Mouse (Mus musculus) left cerebral cortex, adult 2 months (tissue): Measurements from ENCODE around the gene Il9. TPM values are rescaled to one million over a fixed set of nuclear protein-coding genes. Genes with fewer than 3 reads are reported as not detected.

ENCODE experiments used
- DNase-seq, 2 experiments: peaks; one replicate each; pipeline ENCODE4 v3.0.0; 2021 to 2022; ENCODE audit warnings: low spot score in 2 of 2, mixed read lengths in 1 of 2; ENCODE audit errors: extremely low spot score in 1 of 2
- H3K27ac ChIP-seq: fragments of 200-600 bp; 2 replicates; pipeline ENCODE4 v1.8.1; 2022
- H3K4me3 ChIP-seq: fragments of 200-600 bp; 2 replicates; pipeline ENCODE4 v1.8.1; 2022
- CTCF ChIP-seq: fragments of 200-600 bp; IDR thresholded peaks from 2 replicates; pipeline ENCODE4 v1.8.1; 2022; ENCODE audit warnings: antibody characterized with exemption, mild to moderate bottlenecking, moderate library complexity
- intact Hi-C: fragments of 180-260 bp; cut with DNase I; formaldehyde crosslinking; loops from one replicate; pipeline ENCODE4 v1.15.1; 2025
- total RNA-seq, 2 experiments: library from RNA; stranded (reverse); gene quantifications; 2 replicates each; pipeline ENCODE4 v1.2.3; 2021

Gene Il9
- total RNA-seq, 2 experiments from 2014 or later: not detected

- no peak for DNase-seq
- H3K27ac ChIP-seq: no peak overlapping the region
- no peak for TF ChIP-seq CTCF
- H3K4me3 ChIP-seq: no peak overlapping the region
- intact Hi-C loops: no loop called here
Observed at GRCm38 (mm10) chr13:56501866-56502420, 19.9 kb upstream of the Il9 start.

GRCm38 (mm10) chr13:56500636-56501035 lies 18.6 kb upstream of the Il9 start:
- no peak for DNase-seq
- Histone ChIP-seq H3K27ac (no peak overlapping the region), H3K4me3 (no peak overlapping the region)
- intact Hi-C loops: no loop called here
- no peak for TF ChIP-seq CTCF

GRCm38 (mm10) chr13:56500132-56500531 lies 18.1 kb upstream of the Il9 start:
- intact Hi-C loops: no loop called here
- no peak overlapping the region for H3K27ac ChIP-seq
- H3K4me3 ChIP-seq: no peak overlapping the region
- DNase-seq: no peak
- TF ChIP-seq CTCF: peak; percentile 35

- no peak for TF ChIP-seq CTCF
- H3K27ac ChIP-seq: no peak overlapping the region
- H3K4me3 ChIP-seq: no peak overlapping the region
- DNase-seq: no peak
- intact Hi-C loops: no loop called here
Observed at GRCm38 (mm10) chr13:56494440-56494839, 12.4 kb upstream of the Il9 start.

GRCm38 (mm10) chr13:56488012-56488411 lies 6.0 kb upstream of the Il9 start:
- no peak overlapping the region for H3K27ac ChIP-seq
- no peak for DNase-seq
- H3K4me3 ChIP-seq: no peak overlapping the region
- TF ChIP-seq CTCF: no peak
- intact Hi-C loops: no loop called here

GRCm38 (mm10) chr13:56478027-56478426 lies 4.0 kb downstream of the Il9 start:
- intact Hi-C loops: loop anchor here (5.0 kb wide), 4 partner anchors 164 to 329 kb away; no protein-coding TSS in a partner anchor
- TF ChIP-seq CTCF: no peak
- Histone ChIP-seq H3K27ac (no peak overlapping the region), H3K4me3 (no peak overlapping the region)
- no peak for DNase-seq

GRCm38 (mm10) chr13:56477271-56477670 lies 4.8 kb downstream of the Il9 start:
- H3K4me3 ChIP-seq: no peak overlapping the region
- intact Hi-C loops: loop anchor here (5.0 kb wide), 4 partner anchors 165 to 330 kb away; no protein-coding TSS in a partner anchor
- TF ChIP-seq CTCF: no peak
- DNase-seq: peak in 1 of 2 experiments; percentile 18
- H3K27ac ChIP-seq: no peak overlapping the region

GRCm38 (mm10) chr13:56476790-56477189 lies 5.3 kb downstream of the Il9 start:
- Histone ChIP-seq H3K4me3 (no peak overlapping the region), H3K27ac (no peak overlapping the region)
- DNase-seq: no peak
- intact Hi-C loops: loop anchor here (5.0 kb wide), 4 partner anchors 166 to 331 kb away; no protein-coding TSS in a partner anchor
- TF ChIP-seq CTCF: no peak

GRCm38 (mm10) chr13:56475363-56475762 lies 6.7 kb downstream of the Il9 start:
- TF ChIP-seq CTCF: peak; percentile 85
- no peak overlapping the region for H3K4me3 ChIP-seq
- peak in 1 of 2 experiments; percentile 40 for DNase-seq
- no peak overlapping the region for H3K27ac ChIP-seq
- intact Hi-C loops: loop anchor here (2.0 to 5.0 kb wide), 7 partner anchors 81 to 793 kb away; no protein-coding TSS in a partner anchor

- no peak overlapping the region for H3K4me3 ChIP-seq
- DNase-seq: no peak
- TF ChIP-seq CTCF: no peak
- intact Hi-C loops: no loop called here
- H3K27ac ChIP-seq: no peak overlapping the region
Observed at GRCm38 (mm10) chr13:56472661-56473060, 9.4 kb downstream of the Il9 start.

GRCm38 (mm10) chr13:56471951-56472350 lies 10.1 kb downstream of the Il9 start:
- DNase-seq: no peak
- no peak for TF ChIP-seq CTCF
- Histone ChIP-seq H3K27ac (no peak overlapping the region), H3K4me3 (no peak overlapping the region)
- intact Hi-C loops: no loop called here

- H3K27ac ChIP-seq: no peak overlapping the region
- no peak overlapping the region for H3K4me3 ChIP-seq
- intact Hi-C loops: no loop called here
- no peak for TF ChIP-seq CTCF
- DNase-seq: no peak
Observed at GRCm38 (mm10) chr13:56471211-56471610, 10.8 kb downstream of the Il9 start.

- Histone ChIP-seq H3K27ac (no peak overlapping the region), H3K4me3 (no peak overlapping the region)
- no peak for DNase-seq
- intact Hi-C loops: no loop called here
- no peak for TF ChIP-seq CTCF
Observed at GRCm38 (mm10) chr13:56468536-56468935, 13.5 kb downstream of the Il9 start.
